ENCODE assay signal across 20 mouse cellular contexts in genomic region chrX:130452488-130452823, GRCm38 (mm10).
"Had no signal": no experiment of that assay in that cellular context is flagged by ENCODE, and none has a peak within 500 bp of the region (broad histone marks: within the 10 kb centered on the region; RNA-seq: fewer than 3 reads in every experiment).

No protein-coding gene starts in this region.

- DNase-seq: kidney, adult 18-20 months; kidney, adult 9 months; kidney, postnatal 36 days; layer of hippocampus, postnatal 36 days; liver, embryonic 13.5 days; lung, embryonic 14.5 days; lung, postnatal 36 days; retina, postnatal 1 day; right cerebral cortex, postnatal 25 days; spleen, adult 18-20 months; thymus, postnatal 25 days had no signal

- H3K9ac ChIP-seq: liver, embryonic 13.5 days; lung, embryonic 14.5 days; midbrain, embryonic 15.5 days; neural tube, embryonic 12.5 days; neural tube, embryonic 15.5 days; stomach, embryonic 15.5 days had no signal

- H3K9me3 ChIP-seq: liver, embryonic 13.5 days; megakaryocyte, embryonic 14.5 days; midbrain, embryonic 15.5 days; neural tube, embryonic 12.5 days; neural tube, embryonic 15.5 days; stomach, embryonic 15.5 days had no signal

- H3K4me1 ChIP-seq: liver, embryonic 13.5 days; megakaryocyte, embryonic 14.5 days; midbrain, embryonic 15.5 days; neural tube, embryonic 12.5 days; neural tube, embryonic 15.5 days; stomach, embryonic 15.5 days had no signal

- ATAC-seq: lung, postnatal 0 days; midbrain, embryonic 15.5 days had no signal

- H3K4me3 ChIP-seq: left cerebral cortex, adult 2 months; liver, embryonic 13.5 days; megakaryocyte, embryonic 14.5 days; midbrain, embryonic 15.5 days; neural tube, embryonic 12.5 days; neural tube, embryonic 15.5 days; stomach, embryonic 15.5 days had no signal

- H3K27ac ChIP-seq: kidney, postnatal 0 days; left cerebral cortex, adult 2 months; liver, embryonic 13.5 days; midbrain, embryonic 15.5 days; neural tube, embryonic 12.5 days; neural tube, embryonic 15.5 days; stomach, embryonic 15.5 days had no signal

- H3K27me3 ChIP-seq: liver, embryonic 13.5 days; megakaryocyte, embryonic 14.5 days; midbrain, embryonic 15.5 days; neural tube, embryonic 12.5 days; neural tube, embryonic 15.5 days; stomach, embryonic 15.5 days had no signal

- H3K4me2 ChIP-seq: liver, embryonic 13.5 days; lung, embryonic 14.5 days; midbrain, embryonic 11.5 days; midbrain, embryonic 15.5 days; neural tube, embryonic 12.5 days; neural tube, embryonic 15.5 days; stomach, embryonic 15.5 days had no signal

- H3K36me3 ChIP-seq: liver, embryonic 13.5 days; midbrain, embryonic 15.5 days; neural tube, embryonic 12.5 days; neural tube, embryonic 15.5 days; stomach, embryonic 15.5 days had no signal
